Mouse (Mus musculus): ENCODE results near the gene Trappc1. TPM values are rescaled to one million over a fixed set of nuclear protein-coding genes. Genes with fewer than 3 reads are reported as not detected.

Gene Trappc1
- total and polyA plus RNA-seq, 3 experiments, result 58.6 to 89.8 TPM; not detected in 1

DNA sequence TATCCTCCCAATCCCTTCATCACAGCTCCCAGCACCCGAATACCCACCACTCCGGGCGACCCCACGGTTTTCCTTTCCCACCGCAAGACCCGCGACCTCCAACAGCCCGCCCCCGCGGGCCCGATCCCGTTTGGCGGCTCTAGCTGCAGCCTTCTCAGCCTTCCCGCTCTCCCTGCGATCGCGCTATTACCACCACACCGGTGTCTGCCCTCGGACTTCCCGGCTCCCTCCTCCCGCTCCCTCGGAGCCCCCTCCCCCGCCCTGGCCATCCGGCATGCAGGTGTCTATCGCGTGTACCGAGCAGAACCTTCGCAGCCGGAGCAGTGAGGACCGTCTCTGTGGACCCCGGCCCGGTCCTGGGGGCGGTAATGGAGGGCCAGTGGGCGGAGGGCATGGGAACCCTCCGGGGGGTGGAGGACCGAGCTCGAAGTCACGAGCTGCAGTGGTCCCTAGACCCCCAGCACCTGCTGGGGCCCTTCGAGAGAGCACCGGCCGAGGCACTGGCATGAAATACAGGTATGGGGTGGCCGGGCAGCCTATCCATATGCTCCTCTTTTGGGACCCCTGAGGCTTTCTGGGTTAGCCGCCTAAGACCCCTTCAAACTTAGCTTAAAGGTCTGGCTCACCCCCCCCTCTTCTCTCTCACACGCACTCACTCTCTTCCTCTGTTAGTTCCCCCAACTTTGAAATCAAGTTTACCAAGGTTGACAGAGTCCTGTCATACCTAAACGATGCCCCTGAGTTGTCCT, 2.8 kb downstream of the Trappc1 start:
- TF ChIP-seq BHLHE40 (IDR thresholded peaks at IDR 0.05; ENCODE audit: borderline replicate concordance, low read depth, low read length), result no peak
- TF ChIP-seq SIN3A (IDR thresholded peaks at IDR 0.05; ENCODE audit: low read length), result no peak
- TF ChIP-seq MXI1 (IDR thresholded peaks at IDR 0.05; ENCODE audit: low read depth, low read length), result no peak
- no peak for TF ChIP-seq ZKSCAN1 (IDR thresholded peaks at IDR 0.05; ENCODE audit: low read depth, low read length)
- no peak for TF ChIP-seq GATA1 (IDR thresholded peaks at IDR 0.05; ENCODE audit: low read depth, low read length)
- no peak for TF ChIP-seq TCF12 (IDR thresholded peaks at IDR 0.05; ENCODE audit: low read depth, low read length)
- TF ChIP-seq CHD2 (IDR thresholded peaks at IDR 0.05; ENCODE audit: low read length), result no peak
- no peak for TF ChIP-seq TAL1 (IDR thresholded peaks at IDR 0.05; ENCODE audit: low read length)
- no peak for TF ChIP-seq ZC3H11A (IDR thresholded peaks at IDR 0.05; ENCODE audit: low read depth, low read length)
- TF ChIP-seq RAD21 (IDR thresholded peaks at IDR 0.05; ENCODE audit: low read depth, low read length), result no peak
- no peak for TF ChIP-seq CHD1 (IDR thresholded peaks at IDR 0.05; ENCODE audit: low read depth, low read length)
- TF ChIP-seq MAFK (IDR thresholded peaks at IDR 0.05; ENCODE audit: borderline replicate concordance, low read depth, low read length), result no peak
- TF ChIP-seq GABPA (IDR thresholded peaks at IDR 0.05; ENCODE audit: low read depth, low read length), result no peak
- no peak for TF ChIP-seq MYC (IDR thresholded peaks at IDR 0.05; ENCODE audit: low read depth, low read length)
- TF ChIP-seq POLR2AphosphoS2 (IDR thresholded peaks at IDR 0.05; ENCODE audit: low read length), result no peak
- no peak for TF ChIP-seq MEF2A (IDR thresholded peaks at IDR 0.05; ENCODE audit: extremely low read depth, insufficient replicate concordance, low read depth, low read length, poor library complexity, severe bottlenecking)
- TF ChIP-seq E2F4 (IDR thresholded peaks at IDR 0.05; ENCODE audit: borderline replicate concordance, low read depth, low read length), result no peak
- Histone ChIP-seq H3K9me3 (replicated peaks; ENCODE audit: insufficient read depth, low read length) (no peaks in the 10 kb centered on the region), H3K27ac (ENCODE audit: control insufficient read depth, low read depth, low read length) (peak overlapping the region; percentile 42), H3K9ac (ENCODE audit: control insufficient read depth, low read depth, low read length, poor library complexity, severe bottlenecking) (peak overlapping the region; percentile 70), H3K27me3 (ENCODE audit: control insufficient read depth in 1 of 2, insufficient read depth in 2 of 2, low read length in 2 of 2) (no peaks in the 10 kb centered on the region), H3K36me3 (ENCODE audit: control insufficient read depth in 1 of 2, insufficient read depth in 2 of 2, low read length in 2 of 2) (peaks cover 0 to 33% of the 10 kb centered on the region in 2 experiments; a peak in 2 of 4 replicates), H3K4me3 (ENCODE audit: control insufficient read depth in 1 of 2, insufficient read depth in 1 of 2, low read depth in 2 of 2, low read length in 2 of 2) (peak overlapping the region; percentile 67 to 82), H3K79me2 (ENCODE audit: control insufficient read depth, insufficient read depth, low read length, poor library complexity) (peaks cover 16% of the 10 kb centered on the region), H3K4me1 (ENCODE audit: control insufficient read depth in 1 of 2, insufficient read depth in 2 of 2, low read length in 2 of 2) (peaks cover 16 to 42% of the 10 kb centered on the region in 2 experiments)
- peak; percentile 24 for DNase-seq (ENCODE audit: low read depth, low spot score)

DNA sequence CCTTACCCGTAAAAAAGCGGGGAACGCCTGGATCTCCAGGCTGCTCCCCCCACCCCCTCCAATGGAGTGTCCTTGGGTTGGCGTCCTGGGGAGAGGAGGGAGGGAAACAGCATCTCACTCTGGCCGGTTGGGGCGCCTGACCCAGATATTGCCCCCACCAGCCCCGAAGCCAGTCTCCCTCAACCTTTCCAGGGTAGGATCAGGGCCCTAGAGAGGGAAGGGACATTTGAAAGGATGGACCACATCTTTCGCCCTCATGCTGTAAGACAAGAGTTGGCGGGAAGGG, 3.3 kb downstream of the Trappc1 start:
- Histone ChIP-seq H3K9me3 (replicated peaks; ENCODE audit: insufficient read depth, low read length) (no peaks in the 10 kb centered on the region), H3K27ac (ENCODE audit: control insufficient read depth, low read depth, low read length) (no peak overlapping the region), H3K36me3 (ENCODE audit: control insufficient read depth in 1 of 2, insufficient read depth in 2 of 2, low read length in 2 of 2) (peaks cover 0 to 33% of the 10 kb centered on the region in 2 experiments; a peak in 2 of 4 replicates), H3K27me3 (ENCODE audit: control insufficient read depth in 1 of 2, insufficient read depth in 2 of 2, low read length in 2 of 2) (no peaks in the 10 kb centered on the region), H3K79me2 (ENCODE audit: control insufficient read depth, insufficient read depth, low read length, poor library complexity) (peaks cover 15% of the 10 kb centered on the region), H3K4me1 (ENCODE audit: control insufficient read depth in 1 of 2, insufficient read depth in 2 of 2, low read length in 2 of 2) (peaks cover 16 to 39% of the 10 kb centered on the region in 2 experiments), H3K4me3 (ENCODE audit: control insufficient read depth in 1 of 2, insufficient read depth in 1 of 2, low read depth in 2 of 2, low read length in 2 of 2) (peak overlapping the region; percentile 67 to 82; a peak in 1 of 4 replicates), H3K9ac (ENCODE audit: control insufficient read depth, low read depth, low read length, poor library complexity, severe bottlenecking) (peak overlapping the region; percentile 70)
- peak; percentile 23 for DNase-seq (ENCODE audit: low read depth, low spot score)
- TF ChIP-seq MEF2A (IDR thresholded peaks at IDR 0.05; ENCODE audit: extremely low read depth, insufficient replicate concordance, low read depth, low read length, poor library complexity, severe bottlenecking), result no peak
- TF ChIP-seq CTCF (IDR thresholded peaks at IDR 0.05 in 2 of 3, conservative IDR thresholded peaks at IDR 0.05 in 1 of 3; ENCODE audit: control insufficient read depth in 1 of 3, insufficient read depth in 1 of 3, low read depth in 2 of 3, low read length in 3 of 3, poor library complexity in 1 of 3, severe bottlenecking in 1 of 3), result 0 out of 6 replicates have a peak, but pooled peaks of 1 of the 3 experiments have one; percentile 11
- TF ChIP-seq MAFK (IDR thresholded peaks at IDR 0.05; ENCODE audit: borderline replicate concordance, low read depth, low read length), result no peak
- TF ChIP-seq SMC3 (IDR thresholded peaks at IDR 0.05; ENCODE audit: low read depth, low read length), result no peak
- peak; percentile 23; the same call in 1 of the 2 replicates for TF ChIP-seq MAZ (IDR thresholded peaks at IDR 0.05; ENCODE audit: low read depth, low read length)
- no peak for TF ChIP-seq GABPA (IDR thresholded peaks at IDR 0.05; ENCODE audit: low read depth, low read length)
- no peak for TF ChIP-seq JUND (IDR thresholded peaks at IDR 0.05; ENCODE audit: low read depth, low read length)

Data from MEL (cell line).